Mouse (Mus musculus): ENCODE data around the gene Iqsec1.

- TF ChIP-seq CTCF (IDR thresholded peaks at IDR 0.05; ENCODE audit: low read depth) = peak; percentile 99
- TF ChIP-seq EP300 (optimal IDR thresholded peaks at IDR 0.05) = no peak
These were observed 260.0 kb downstream of the Iqsec1 start for GRCm38 (mm10) chr6:90728491-90728931.

All from stomach, postnatal 0 days (tissue).